Mouse (Mus musculus): Measurements from ENCODE around the gene Cyp4f39. TPM values are rescaled to one million over a fixed set of nuclear protein-coding genes. Genes with fewer than 3 reads are reported as not detected.

Cyp4f39 gene
- polyA plus RNA-seq, 1 experiment from 2014 or later, result not detected

DNA sequence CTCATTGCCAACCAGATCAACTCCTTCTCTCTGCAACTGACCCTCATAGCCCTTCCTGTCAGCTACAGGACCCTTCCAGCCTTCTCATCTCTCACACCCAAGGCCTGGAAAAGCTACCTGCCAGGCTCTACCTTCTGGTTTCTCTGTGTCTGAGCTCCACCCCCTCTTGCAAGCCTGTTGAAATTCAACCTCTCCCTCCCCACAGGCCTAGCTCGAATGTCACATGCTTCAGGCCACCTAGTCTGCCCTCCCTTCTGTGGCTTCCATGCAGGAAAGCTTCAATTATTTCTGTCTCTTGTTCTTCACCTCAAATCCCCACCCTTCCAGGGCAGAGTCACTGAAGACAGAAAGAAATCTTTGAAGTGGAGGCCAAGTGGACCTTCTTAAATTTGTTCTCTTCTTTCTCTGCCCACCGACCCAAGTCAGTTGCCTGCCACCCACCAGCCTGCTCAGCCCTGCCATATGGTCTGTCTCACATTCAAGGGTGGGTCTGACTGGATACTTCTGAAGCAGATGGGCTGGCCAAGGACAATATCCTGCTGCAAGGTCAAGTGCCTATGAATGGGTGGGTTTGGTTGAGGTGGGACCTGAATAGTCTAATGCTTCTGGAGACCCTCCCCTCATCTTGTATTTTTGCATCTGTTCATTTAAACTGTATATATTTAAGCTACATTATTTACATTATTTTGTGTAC is 1.5 kb upstream of the Cyp4f39 start:
- Histone ChIP-seq H3K9ac (ENCODE audit: low read depth, low read length) (no peak overlapping the region), H3K27ac (ENCODE audit: low read depth, low read length) (no peak overlapping the region), H3K9me3 (ENCODE audit: control insufficient read depth, low read length) (no peaks in the 10 kb centered on the region), H3K36me3 (ENCODE audit: control insufficient read depth, insufficient read depth, low read length) (no peaks in the 10 kb centered on the region), H3K4me3 (ENCODE audit: low read depth, low read length) (no peak overlapping the region), H3K4me1 (replicated peaks; ENCODE audit: control insufficient read depth, insufficient read depth, low read length) (0 out of 2 replicates have a peak, but pooled peaks cover 5% of the 10 kb centered on the region), H3K27me3 (ENCODE audit: control insufficient read depth, insufficient read depth, low read length) (no peaks in the 10 kb centered on the region), H3K4me2 (replicated peaks; ENCODE audit: low read depth, low read length) (no peak overlapping the region)
- ATAC-seq (ENCODE audit: low FRiP score), result no peak
- WGBS, result 45% methylated on average over 2 of the region's 2 CpGs
- no peak for DNase-seq (ENCODE audit: low spot score)

DNA sequence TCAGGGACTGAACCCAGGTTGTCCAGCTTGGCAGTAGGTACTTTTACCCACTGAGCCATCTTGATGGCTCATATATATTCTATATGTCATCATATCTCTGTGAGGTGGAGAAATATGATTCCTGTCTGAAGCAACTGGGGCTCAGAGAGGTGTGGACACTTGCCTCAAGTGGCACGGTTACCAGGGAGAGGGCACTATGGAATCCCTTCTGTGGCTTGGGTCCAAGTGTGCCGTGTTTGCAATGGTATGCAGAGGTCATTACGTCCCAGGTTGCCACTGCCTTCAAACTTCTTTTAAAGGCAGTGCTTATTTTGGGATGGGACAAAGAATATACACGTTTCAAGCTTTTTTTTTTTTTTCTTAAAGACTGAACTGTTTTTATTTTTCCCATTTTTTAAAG is 1.7 kb downstream of the Cyp4f39 start:
- DNase-seq (ENCODE audit: low spot score) (no peak), ATAC-seq (ENCODE audit: low FRiP score) (no peak)
- no peak overlapping the region for H3K27ac ChIP-seq (ENCODE audit: low read depth, low read length)
- WGBS, result 77% methylated on average over 4 of the region's 4 CpGs
- no peaks in the 10 kb centered on the region for H3K9me3 ChIP-seq (ENCODE audit: control insufficient read depth, low read length)
- no peaks in the 10 kb centered on the region for H3K27me3 ChIP-seq (ENCODE audit: control insufficient read depth, insufficient read depth, low read length)
- H3K4me2 ChIP-seq (replicated peaks; ENCODE audit: low read depth, low read length), result no peak overlapping the region
- H3K36me3 ChIP-seq (ENCODE audit: control insufficient read depth, insufficient read depth, low read length), result no peaks in the 10 kb centered on the region
- H3K4me1 ChIP-seq (replicated peaks; ENCODE audit: control insufficient read depth, insufficient read depth, low read length), result 0 out of 2 replicates have a peak, but pooled peaks cover 5% of the 10 kb centered on the region
- H3K4me3 ChIP-seq (ENCODE audit: low read depth, low read length), result no peak overlapping the region
- no peak overlapping the region for H3K9ac ChIP-seq (ENCODE audit: low read depth, low read length)

- no peak for ATAC-seq (ENCODE audit: low FRiP score)
- no peak for DNase-seq (ENCODE audit: low spot score)
Measured at GRCm38 (mm10) chr17:32454997-32455396, 2.5 kb downstream of the Cyp4f39 start.

DNA sequence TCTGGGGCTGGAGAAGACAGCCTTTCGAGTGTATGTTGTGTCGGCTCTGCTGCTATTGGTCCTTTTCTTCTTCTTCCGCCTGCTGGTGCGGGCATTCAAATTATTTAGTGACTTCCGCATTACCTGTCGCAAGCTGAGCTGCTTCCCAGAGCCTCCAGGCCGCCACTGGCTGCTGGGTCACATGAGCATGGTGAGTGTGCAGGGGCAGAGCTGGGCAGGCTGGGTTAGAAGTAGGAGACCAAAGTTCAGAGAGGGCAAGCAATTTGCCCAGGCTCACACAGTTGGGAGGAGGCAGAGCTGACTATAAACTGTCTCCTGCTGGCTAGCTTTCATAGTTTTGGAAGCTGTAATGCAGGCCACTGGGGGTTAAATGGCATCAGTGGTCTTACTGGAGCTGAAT is 16.0 kb downstream of the Cyp4f39 start:
- DNase-seq (ENCODE audit: low spot score), result no peak
- Histone ChIP-seq H3K27me3 (ENCODE audit: control insufficient read depth, insufficient read depth, low read length) (no peaks in the 10 kb centered on the region), H3K9me3 (ENCODE audit: control insufficient read depth, low read length) (no peaks in the 10 kb centered on the region), H3K9ac (ENCODE audit: low read depth, low read length) (no peak overlapping the region), H3K4me2 (replicated peaks; ENCODE audit: low read depth, low read length) (no peak overlapping the region), H3K4me3 (ENCODE audit: low read depth, low read length) (no peak overlapping the region), H3K27ac (ENCODE audit: low read depth, low read length) (no peak overlapping the region), H3K4me1 (replicated peaks; ENCODE audit: control insufficient read depth, insufficient read depth, low read length) (no peaks in the 10 kb centered on the region), H3K36me3 (ENCODE audit: control insufficient read depth, insufficient read depth, low read length) (no peaks in the 10 kb centered on the region)
- no peak for ATAC-seq (ENCODE audit: low FRiP score)
- WGBS, result 47% methylated on average over 7 of the region's 7 CpGs

More at GRCm38 (mm10) chr17:32454997-32455396, 2.5 kb downstream of the Cyp4f39 start:
- no peaks in the 10 kb centered on the region for H3K27me3 ChIP-seq (ENCODE audit: control insufficient read depth, insufficient read depth, low read length)
- H3K4me2 ChIP-seq (replicated peaks; ENCODE audit: low read depth, low read length), result no peak overlapping the region
- H3K36me3 ChIP-seq (ENCODE audit: control insufficient read depth, insufficient read depth, low read length), result no peaks in the 10 kb centered on the region
- 50% methylated on average over 2 of the region's 2 CpGs for WGBS
- H3K9me3 ChIP-seq (ENCODE audit: control insufficient read depth, low read length), result no peaks in the 10 kb centered on the region
- H3K27ac ChIP-seq (ENCODE audit: low read depth, low read length), result no peak overlapping the region
- H3K4me1 ChIP-seq (replicated peaks; ENCODE audit: control insufficient read depth, insufficient read depth, low read length), result 0 out of 2 replicates have a peak, but pooled peaks cover 5% of the 10 kb centered on the region
- H3K9ac ChIP-seq (ENCODE audit: low read depth, low read length), result no peak overlapping the region
- no peak overlapping the region for H3K4me3 ChIP-seq (ENCODE audit: low read depth, low read length)

DNA sequence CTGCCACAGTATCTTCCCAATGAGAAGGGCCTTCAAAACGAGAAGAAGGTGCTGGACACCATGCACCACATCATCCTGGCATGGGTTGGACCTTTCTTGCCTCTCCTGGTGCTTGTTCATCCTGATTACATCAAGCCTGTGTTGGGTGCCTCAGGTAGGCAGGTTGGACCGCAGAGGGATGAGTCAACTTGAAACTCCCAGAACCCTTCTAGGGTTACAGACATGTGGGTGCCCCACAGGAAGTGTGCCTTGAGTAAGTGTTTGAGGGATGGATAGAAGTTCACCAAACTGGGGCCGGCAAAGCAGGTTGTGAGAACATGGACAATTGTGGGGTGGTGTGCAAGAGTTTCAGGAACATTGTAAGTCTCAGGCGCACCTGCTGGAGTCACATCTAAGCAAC is 18.3 kb downstream of the Cyp4f39 start:
- H3K27ac ChIP-seq (ENCODE audit: low read depth, low read length), result no peak overlapping the region
- no peak overlapping the region for H3K9ac ChIP-seq (ENCODE audit: low read depth, low read length)
- no peaks in the 10 kb centered on the region for H3K27me3 ChIP-seq (ENCODE audit: control insufficient read depth, insufficient read depth, low read length)
- no peak for ATAC-seq (ENCODE audit: low FRiP score)
- no peaks in the 10 kb centered on the region for H3K36me3 ChIP-seq (ENCODE audit: control insufficient read depth, insufficient read depth, low read length)
- no peak for DNase-seq (ENCODE audit: low spot score)
- H3K4me1 ChIP-seq (replicated peaks; ENCODE audit: control insufficient read depth, insufficient read depth, low read length), result no peaks in the 10 kb centered on the region
- no peak overlapping the region for H3K4me2 ChIP-seq (replicated peaks; ENCODE audit: low read depth, low read length)
- no peak overlapping the region for H3K4me3 ChIP-seq (ENCODE audit: low read depth, low read length)
- no peaks in the 10 kb centered on the region for H3K9me3 ChIP-seq (ENCODE audit: control insufficient read depth, low read length)
- WGBS, result 80% methylated on average over 4 of the region's 4 CpGs

DNA sequence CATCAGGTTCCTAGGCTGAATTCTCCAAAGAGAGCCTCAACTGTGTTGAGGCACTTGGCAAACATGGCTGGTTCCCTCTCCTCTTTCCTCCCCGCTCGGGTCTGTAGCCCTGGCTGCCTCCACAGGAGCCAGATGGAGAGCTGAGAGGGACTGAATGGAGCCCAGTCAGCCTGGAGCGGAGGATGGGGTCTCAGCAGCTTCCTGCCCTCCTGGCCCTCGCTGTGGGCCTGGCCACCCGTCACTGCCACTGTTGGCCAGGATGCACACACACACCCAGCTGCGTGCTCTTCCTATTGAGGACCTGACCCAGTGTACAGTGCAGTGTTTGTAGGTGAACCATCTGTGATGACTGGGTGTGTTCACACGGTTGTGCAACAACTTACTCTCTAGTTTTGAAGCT is 19.7 kb downstream of the Cyp4f39 start:
- ATAC-seq (ENCODE audit: low FRiP score) (no peak), DNase-seq (ENCODE audit: low spot score) (no peak)
- no peak overlapping the region for H3K27ac ChIP-seq (ENCODE audit: low read depth, low read length)
- 72% methylated on average over 7 of the region's 7 CpGs for WGBS
- no peak overlapping the region for H3K4me3 ChIP-seq (ENCODE audit: low read depth, low read length)
- no peaks in the 10 kb centered on the region for H3K27me3 ChIP-seq (ENCODE audit: control insufficient read depth, insufficient read depth, low read length)
- no peaks in the 10 kb centered on the region for H3K36me3 ChIP-seq (ENCODE audit: control insufficient read depth, insufficient read depth, low read length)
- no peaks in the 10 kb centered on the region for H3K4me1 ChIP-seq (replicated peaks; ENCODE audit: control insufficient read depth, insufficient read depth, low read length)
- no peaks in the 10 kb centered on the region for H3K9me3 ChIP-seq (ENCODE audit: control insufficient read depth, low read length)
- no peak overlapping the region for H3K9ac ChIP-seq (ENCODE audit: low read depth, low read length)
- H3K4me2 ChIP-seq (replicated peaks; ENCODE audit: low read depth, low read length), result no peak overlapping the region

GRCm38 (mm10) chr17:32474954-32475560 is 22.5 kb downstream of the Cyp4f39 start:
- Histone ChIP-seq H3K4me1 (replicated peaks; ENCODE audit: control insufficient read depth, insufficient read depth, low read length) (no peaks in the 10 kb centered on the region), H3K4me2 (replicated peaks; ENCODE audit: low read depth, low read length) (no peak overlapping the region), H3K4me3 (ENCODE audit: low read depth, low read length) (no peak overlapping the region), H3K36me3 (ENCODE audit: control insufficient read depth, insufficient read depth, low read length) (no peaks in the 10 kb centered on the region), H3K9me3 (ENCODE audit: control insufficient read depth, low read length) (no peaks in the 10 kb centered on the region), H3K27me3 (ENCODE audit: control insufficient read depth, insufficient read depth, low read length) (no peaks in the 10 kb centered on the region), H3K27ac (ENCODE audit: low read depth, low read length) (no peak overlapping the region), H3K9ac (ENCODE audit: low read depth, low read length) (no peak overlapping the region)
- DNase-seq (ENCODE audit: low spot score) (no peak), ATAC-seq (ENCODE audit: low FRiP score) (no peak)
- WGBS, result 87% methylated on average over 5 of the region's 5 CpGs

- H3K9me3 ChIP-seq (ENCODE audit: control insufficient read depth, low read length), result no peaks in the 10 kb centered on the region
- H3K9ac ChIP-seq (ENCODE audit: low read depth, low read length), result no peak overlapping the region
- 82% methylated on average over 1 of the region's 1 CpGs for WGBS
- H3K4me3 ChIP-seq (ENCODE audit: low read depth, low read length), result no peak overlapping the region
- DNase-seq (ENCODE audit: low spot score) (no peak), ATAC-seq (ENCODE audit: low FRiP score) (no peak)
- no peaks in the 10 kb centered on the region for H3K4me1 ChIP-seq (replicated peaks; ENCODE audit: control insufficient read depth, insufficient read depth, low read length)
- H3K36me3 ChIP-seq (ENCODE audit: control insufficient read depth, insufficient read depth, low read length), result no peaks in the 10 kb centered on the region
- no peaks in the 10 kb centered on the region for H3K27me3 ChIP-seq (ENCODE audit: control insufficient read depth, insufficient read depth, low read length)
- no peak overlapping the region for H3K4me2 ChIP-seq (replicated peaks; ENCODE audit: low read depth, low read length)
- H3K27ac ChIP-seq (ENCODE audit: low read depth, low read length), result no peak overlapping the region
Measured at GRCm38 (mm10) chr17:32477204-32477603, 24.7 kb downstream of the Cyp4f39 start.

GRCm38 (mm10) chr17:32478727-32479126 is 26.2 kb downstream of the Cyp4f39 start:
- DNase-seq (ENCODE audit: low spot score) (no peak), ATAC-seq (ENCODE audit: low FRiP score) (no peak)
- no peak overlapping the region for H3K4me2 ChIP-seq (replicated peaks; ENCODE audit: low read depth, low read length)
- H3K27me3 ChIP-seq (ENCODE audit: control insufficient read depth, insufficient read depth, low read length), result no peaks in the 10 kb centered on the region
- H3K4me3 ChIP-seq (ENCODE audit: low read depth, low read length), result no peak overlapping the region
- WGBS, result 65% methylated on average over 2 of the region's 2 CpGs
- H3K36me3 ChIP-seq (ENCODE audit: control insufficient read depth, insufficient read depth, low read length), result no peaks in the 10 kb centered on the region
- no peak overlapping the region for H3K9ac ChIP-seq (ENCODE audit: low read depth, low read length)
- H3K9me3 ChIP-seq (ENCODE audit: control insufficient read depth, low read length), result no peaks in the 10 kb centered on the region
- no peaks in the 10 kb centered on the region for H3K4me1 ChIP-seq (replicated peaks; ENCODE audit: control insufficient read depth, insufficient read depth, low read length)
- no peak overlapping the region for H3K27ac ChIP-seq (ENCODE audit: low read depth, low read length)

Data from hindbrain, embryonic 11.5 days (tissue).